Mouse (Mus musculus) heart, adult 2 months (tissue): Measurements from ENCODE around the gene Usp18. TPM values are rescaled to one million over a fixed set of nuclear protein-coding genes. Genes with fewer than 3 reads are reported as not detected.

ENCODE experiments used
- DNase-seq, 2 experiments: peaks; one replicate each; pipeline ENCODE4 v3.0.0; 2021
- H3K27ac ChIP-seq: fragments of 200-600 bp; 2 replicates; pipeline ENCODE4 v1.8.1; 2022
- H3K27me3 ChIP-seq: fragments of 200-500 bp; 2 replicates; pipeline ENCODE4 v1.6.1; 2012; ENCODE audit warnings: mild to moderate bottlenecking, low read length, inconsistent platforms, mixed read lengths; ENCODE audit not compliant: control insufficient read depth, insufficient read depth
- H3K36me3 ChIP-seq: fragments of 200-500 bp; 2 replicates; pipeline ENCODE4 v1.6.1; 2012; ENCODE audit warnings: low read length, inconsistent platforms; ENCODE audit not compliant: control insufficient read depth, insufficient read depth
- H3K4me1 ChIP-seq: fragments of 200-500 bp; 2 replicates; pipeline ENCODE4 v1.6.1; 2011; ENCODE audit warnings: low read length; ENCODE audit not compliant: control insufficient read depth, insufficient read depth
- H3K4me3 ChIP-seq: fragments of 200-600 bp; 2 replicates; pipeline ENCODE4 v1.8.1; 2022
- H3K79me2 ChIP-seq: fragments of 200-500 bp; replicated peaks from 2 replicates; pipeline ENCODE4 v1.6.1; 2012; ENCODE audit warnings: mild to moderate bottlenecking, inconsistent platforms, low read length, moderate library complexity, mixed read lengths; ENCODE audit not compliant: control insufficient read depth, insufficient read depth
- H3K9ac ChIP-seq: fragments of 200-500 bp; 2 replicates; pipeline ENCODE4 v1.6.1; 2012; ENCODE audit warnings: low read depth, mild to moderate bottlenecking, control low read depth, inconsistent platforms, low read length, mixed read lengths
- CTCF ChIP-seq: fragments of 200-600 bp; IDR thresholded peaks from 2 replicates; pipeline ENCODE4 v1.8.1; 2022; ENCODE audit warnings: antibody characterized with exemption, mild to moderate bottlenecking, moderate library complexity
- EP300 ChIP-seq: fragments of 200-500 bp; IDR thresholded peaks from 2 replicates; pipeline ENCODE4 v1.6.1; 2011; ENCODE audit warnings: low read depth, low read length, control low read depth; ENCODE audit not compliant: insufficient read depth
- POLR2A ChIP-seq: fragments of 200-500 bp; IDR thresholded peaks from 2 replicates; pipeline ENCODE4 v1.6.1; 2011; ENCODE audit warnings: mild to moderate bottlenecking, low read depth, low read length, control low read depth; ENCODE audit not compliant: insufficient read depth
- WGBS: fragments of 180-500 bp; shearing (Covaris S2); methylation state at CpG from one replicate; pipeline ENCODE4 v1.1.7; 2018; 5-methylcytosine and 5-hydroxymethylcytosine counted together
- intact Hi-C: fragments of 180-260 bp; cut with DNase I; formaldehyde crosslinking; loops from one replicate; pipeline ENCODE4 v1.15.1; 2025
- polyA plus RNA-seq: library from polyadenylated mRNA; depleted of rRNA; stranded (reverse); fragments of >200 nt; gene quantifications from 2 replicates; pipeline ENCODE4 v1.2.3, GENCODE M21; 2012
- total RNA-seq, 2 experiments: library from RNA; stranded (reverse); gene quantifications; 2 replicates each; pipeline ENCODE4 v1.2.3; 2021

The Usp18 gene
- total and polyA plus RNA-seq, 3 experiments, result 1.3 to 3.9 (median 1.5) TPM

- Histone ChIP-seq H3K36me3 (peaks cover 17% of the 10 kb centered on the region), H3K27ac (peak overlapping the region; percentile 87), H3K4me1 (peaks cover 16% of the 10 kb centered on the region), H3K9ac (no peak overlapping the region), H3K27me3 (no peaks in the 10 kb centered on the region), H3K4me3 (no peak overlapping the region), H3K79me2 (no peaks in the 10 kb centered on the region)
- peak; percentile 35 to 50 for DNase-seq
- TF ChIP-seq POLR2A (no peak), EP300 (no peak), CTCF (no peak)
- WGBS, result 67% methylated on average over 10 of the region's 10 CpGs
- intact Hi-C loops, result no loop called here
Observed at GRCm38 (mm10) chr6:121220181-121220580, 25.5 kb upstream of the Usp18 start.

GRCm38 (mm10) chr6:121221876-121222597 lies 23.7 kb upstream of the Usp18 start:
- 62% methylated on average over 8 of the region's 8 CpGs for WGBS
- intact Hi-C loops, result no loop called here
- peak in 1 of 2 experiments; percentile 31 for DNase-seq
- H3K4me1 ChIP-seq, result peaks cover 12% of the 10 kb centered on the region; the same call in 1 of the 2 replicates
- H3K27me3 ChIP-seq, result no peaks in the 10 kb centered on the region
- H3K36me3 ChIP-seq, result peaks cover 14% of the 10 kb centered on the region
- TF ChIP-seq POLR2A (no peak), EP300 (0 out of 2 replicates have a peak, but pooled peaks have one; percentile 27)
- H3K4me3 ChIP-seq, result no peak overlapping the region
- H3K27ac ChIP-seq, result peak overlapping the region; percentile 69
- no peak overlapping the region for H3K9ac ChIP-seq
- no peaks in the 10 kb centered on the region for H3K79me2 ChIP-seq

GRCm38 (mm10) chr6:121223001-121223400 lies 22.7 kb upstream of the Usp18 start:
- no peak overlapping the region for H3K9ac ChIP-seq
- H3K27ac ChIP-seq, result no peak overlapping the region
- no peak for DNase-seq
- peaks cover 8% of the 10 kb centered on the region; the same call in 1 of the 2 replicates for H3K4me1 ChIP-seq
- 92% methylated on average over 14 of the region's 14 CpGs for WGBS
- peaks cover 14% of the 10 kb centered on the region for H3K36me3 ChIP-seq
- no peaks in the 10 kb centered on the region for H3K27me3 ChIP-seq
- no peak overlapping the region for H3K4me3 ChIP-seq
- intact Hi-C loops, result no loop called here
- H3K79me2 ChIP-seq, result no peaks in the 10 kb centered on the region
- TF ChIP-seq EP300, result no peak
- TF ChIP-seq POLR2A, result no peak
- TF ChIP-seq CTCF, result no peak

GRCm38 (mm10) chr6:121224067-121224466 lies 21.6 kb upstream of the Usp18 start:
- no peak overlapping the region for H3K9ac ChIP-seq
- TF ChIP-seq CTCF (no peak), POLR2A (no peak), EP300 (no peak)
- H3K27ac ChIP-seq, result no peak overlapping the region

GRCm38 (mm10) chr6:121224993-121225392 lies 20.7 kb upstream of the Usp18 start:
- 30% methylated on average over 6 of the region's 6 CpGs for WGBS
- Histone ChIP-seq H3K4me1 (peaks cover 2% of the 10 kb centered on the region; the same call in 1 of the 2 replicates), H3K79me2 (no peaks in the 10 kb centered on the region), H3K27ac (no peak overlapping the region), H3K36me3 (peaks cover 14% of the 10 kb centered on the region), H3K9ac (no peak overlapping the region), H3K27me3 (no peaks in the 10 kb centered on the region), H3K4me3 (no peak overlapping the region)
- no peak for DNase-seq
- intact Hi-C loops, result no loop called here
- TF ChIP-seq EP300 (no peak), POLR2A (no peak), CTCF (no peak)

More at GRCm38 (mm10) chr6:121224067-121224466, 21.6 kb upstream of the Usp18 start:
- no peak for DNase-seq
- peaks cover 14% of the 10 kb centered on the region for H3K36me3 ChIP-seq
- intact Hi-C loops, result no loop called here
- H3K4me3 ChIP-seq, result no peak overlapping the region
- H3K79me2 ChIP-seq, result no peaks in the 10 kb centered on the region
- WGBS, result 44% methylated on average over 5 of the region's 5 CpGs
- no peaks in the 10 kb centered on the region for H3K27me3 ChIP-seq
- H3K4me1 ChIP-seq, result peaks cover 4% of the 10 kb centered on the region; the same call in 1 of the 2 replicates

- Histone ChIP-seq H3K9ac (no peak overlapping the region), H3K79me2 (no peaks in the 10 kb centered on the region), H3K4me3 (no peak overlapping the region), H3K27me3 (no peaks in the 10 kb centered on the region), H3K27ac (no peak overlapping the region), H3K36me3 (peaks cover 11% of the 10 kb centered on the region), H3K4me1 (no peaks in the 10 kb centered on the region; the same call in 1 of the 2 replicates)
- DNase-seq, result no peak
- 49% methylated on average over 4 of the region's 4 CpGs for WGBS
- intact Hi-C loops, result no loop called here
- TF ChIP-seq POLR2A (no peak), EP300 (no peak), CTCF (no peak)
Observed at GRCm38 (mm10) chr6:121226043-121226442, 19.7 kb upstream of the Usp18 start.
